Mouse (Mus musculus) spleen, adult 2 months (tissue): Measurements from ENCODE around the gene Zfp217. TPM values are rescaled to one million over a fixed set of nuclear protein-coding genes. Genes with fewer than 3 reads are reported as not detected.
A peak's percentile ranks its signal among the peaks of the same experiment; 100 is the strongest.

Experiments
- DNase-seq, 2 experiments: peaks; one replicate each; pipeline versions ENCODE4 v3.0.0 to v3.0.0-alpha.2; 2012 to 2021; ENCODE audit warnings: low spot score in 2 of 2, low read depth in 1 of 2
- H3K27ac ChIP-seq: fragments of 200-500 bp; 2 replicates; pipeline ENCODE4 v1.5.1; 2012; ENCODE audit warnings: low read length, inconsistent platforms; ENCODE audit not compliant: insufficient read depth
- H3K27me3 ChIP-seq: fragments of 200-500 bp; 2 replicates; pipeline ENCODE4 v1.6.1; 2012; ENCODE audit warnings: mild to moderate bottlenecking, moderate library complexity, low read length, inconsistent platforms; ENCODE audit not compliant: control insufficient read depth, insufficient read depth
- H3K36me3 ChIP-seq: fragments of 200-500 bp; 2 replicates; pipeline ENCODE4 v1.6.1; 2012; ENCODE audit warnings: mild to moderate bottlenecking, low read length, inconsistent platforms; ENCODE audit not compliant: control insufficient read depth, insufficient read depth
- H3K4me1 ChIP-seq: fragments of 200-500 bp; 2 replicates; pipeline ENCODE4 v1.6.1; 2011; ENCODE audit warnings: inconsistent platforms; ENCODE audit not compliant: control insufficient read depth, insufficient read depth, insufficient read length
- H3K4me3 ChIP-seq: fragments of 200-500 bp; 2 replicates; pipeline ENCODE4 v1.5.1; 2011; ENCODE audit warnings: mild to moderate bottlenecking, inconsistent platforms; ENCODE audit not compliant: insufficient read depth, insufficient read length; ENCODE audit errors: extremely low read depth
- CTCF ChIP-seq: fragments of 200-500 bp; IDR thresholded peaks from 2 replicates; pipeline ENCODE4 v1.5.1; 2011; ENCODE audit warnings: mild to moderate bottlenecking, inconsistent platforms; ENCODE audit not compliant: insufficient read depth, insufficient read length, insufficient replicate concordance; ENCODE audit errors: extremely low read depth
- POLR2A ChIP-seq: fragments of 200-500 bp; IDR thresholded peaks from 2 replicates; pipeline ENCODE4 v1.6.1; 2011; ENCODE audit warnings: low read depth, low read length, inconsistent platforms
- WGBS: fragments of 180-500 bp; shearing (Covaris S2); methylation state at CpG from one replicate; pipeline ENCODE4 v1.1.7; 2018; 5-methylcytosine and 5-hydroxymethylcytosine counted together
- polyA plus RNA-seq: library from polyadenylated mRNA; depleted of rRNA; stranded (reverse); fragments of >200 nt; gene quantifications from 2 replicates; pipeline ENCODE4 v1.2.3, GENCODE M21; 2012

The Zfp217 gene
- polyA plus RNA-seq, 1 experiment: 20.6 TPM

- no peak overlapping the region for H3K27ac ChIP-seq
- 84% methylated on average over 6 of the region's 6 CpGs for WGBS
- no peak overlapping the region for H3K4me3 ChIP-seq
- TF ChIP-seq POLR2A (no peak), CTCF (no peak)
- no peaks in the 10 kb centered on the region for H3K27me3 ChIP-seq
- H3K4me1 ChIP-seq: no peaks in the 10 kb centered on the region
- H3K36me3 ChIP-seq: no peaks in the 10 kb centered on the region
- DNase-seq: no peak
Observed at GRCm38 (mm10) chr2:170076941-170077490, 70.9 kb downstream of the Zfp217 start.

GRCm38 (mm10) chr2:170070641-170071241, 77.2 kb downstream of the Zfp217 start:
- no peak for DNase-seq
- TF ChIP-seq CTCF: no peak
- Histone ChIP-seq H3K4me3 (no peak overlapping the region), H3K27me3 (no peaks in the 10 kb centered on the region), H3K36me3 (no peaks in the 10 kb centered on the region), H3K27ac (no peak overlapping the region), H3K4me1 (no peaks in the 10 kb centered on the region)
- WGBS: 26% methylated on average over 15 of the region's 15 CpGs

GRCm38 (mm10) chr2:170069976-170070375, 77.9 kb downstream of the Zfp217 start:
- no peak for DNase-seq
- H3K36me3 ChIP-seq: no peaks in the 10 kb centered on the region
- H3K27me3 ChIP-seq: no peaks in the 10 kb centered on the region
- H3K4me3 ChIP-seq: no peak overlapping the region
- no peak overlapping the region for H3K27ac ChIP-seq
- TF ChIP-seq POLR2A (no peak), CTCF (no peak)
- H3K4me1 ChIP-seq: no peaks in the 10 kb centered on the region
- WGBS: 81% methylated on average over 5 of the region's 5 CpGs

GRCm38 (mm10) chr2:170062378-170062777, 85.5 kb downstream of the Zfp217 start:
- TF ChIP-seq POLR2A (no peak), CTCF (no peak)
- 86% methylated on average over 3 of the region's 3 CpGs for WGBS
- H3K4me1 ChIP-seq: no peaks in the 10 kb centered on the region
- no peak overlapping the region for H3K27ac ChIP-seq
- H3K4me3 ChIP-seq: no peak overlapping the region
- H3K27me3 ChIP-seq: no peaks in the 10 kb centered on the region
- no peak for DNase-seq
- H3K36me3 ChIP-seq: no peaks in the 10 kb centered on the region

GRCm38 (mm10) chr2:170060066-170060465, 87.8 kb downstream of the Zfp217 start:
- H3K36me3 ChIP-seq: no peaks in the 10 kb centered on the region
- peak; percentile 37; the same call in 1 of the 2 replicates for TF ChIP-seq CTCF
- no peak for TF ChIP-seq POLR2A
- peak in 1 of 2 experiments; percentile 16 for DNase-seq
- H3K27me3 ChIP-seq: no peaks in the 10 kb centered on the region
- no peaks in the 10 kb centered on the region for H3K4me1 ChIP-seq
- H3K27ac ChIP-seq: no peak overlapping the region
- WGBS: 71% methylated on average over 4 of the region's 4 CpGs
- no peak overlapping the region for H3K4me3 ChIP-seq

GRCm38 (mm10) chr2:170058774-170059173, 89.1 kb downstream of the Zfp217 start:
- TF ChIP-seq CTCF: no peak
- TF ChIP-seq POLR2A: no peak
- Histone ChIP-seq H3K27ac (no peak overlapping the region), H3K4me1 (no peaks in the 10 kb centered on the region), H3K4me3 (no peak overlapping the region), H3K27me3 (no peaks in the 10 kb centered on the region), H3K36me3 (no peaks in the 10 kb centered on the region)
- no peak for DNase-seq
- 93% methylated on average over 14 of the region's 14 CpGs for WGBS
